Mouse (Mus musculus) olfactory bulb, adult 2 months (tissue): ENCODE results near the gene Clmp. TPM values are rescaled to one million over a fixed set of nuclear protein-coding genes. Genes with fewer than 3 reads are reported as not detected.
"Not testable (repeated sequence)": the region's sequence is repeated elsewhere in the genome, so short reads cannot be mapped to it uniquely, and the experiment has no call there.

ENCODE experiments used
- H3K27ac ChIP-seq: fragments of 200-500 bp; 2 replicates; pipeline ENCODE4 v1.5.1; 2012; ENCODE audit warnings: low read depth, low read length; ENCODE audit not compliant: insufficient read depth
- H3K4me1 ChIP-seq: fragments of 200-500 bp; 2 replicates; pipeline ENCODE4 v1.6.1; 2012; ENCODE audit warnings: low read length; ENCODE audit not compliant: control insufficient read depth, insufficient read depth
- H3K4me3 ChIP-seq: fragments of 200-500 bp; 2 replicates; pipeline ENCODE4 v1.5.1; 2012; ENCODE audit warnings: mild to moderate bottlenecking, low read depth, low read length, moderate library complexity; ENCODE audit not compliant: insufficient read depth
- CTCF ChIP-seq: fragments of 200-500 bp; IDR thresholded peaks from 2 replicates; pipeline ENCODE4 v1.5.1; 2012; ENCODE audit warnings: low read depth, mild to moderate bottlenecking, low read length, moderate library complexity; ENCODE audit not compliant: insufficient read depth
- POLR2A ChIP-seq: fragments of 200-500 bp; IDR thresholded peaks from 2 replicates; pipeline ENCODE4 v1.6.1; 2012; ENCODE audit warnings: mild to moderate bottlenecking, low read depth, low read length, moderate library complexity; ENCODE audit not compliant: insufficient read depth
- WGBS: fragments of 180-500 bp; shearing (Covaris S2); methylation state at CpG from one replicate; pipeline ENCODE4 v1.1.7; 2018; 5-methylcytosine and 5-hydroxymethylcytosine counted together
- polyA plus RNA-seq: library from polyadenylated mRNA; stranded (reverse); fragments of >200 nt; gene quantifications from 2 replicates; pipeline ENCODE4 v1.2.4, GENCODE M21; 2012; ENCODE audit warnings: low replicate concordance; ENCODE audit not compliant: missing spikeins, insufficient read depth, insufficient read length

The Clmp gene
- polyA plus RNA-seq, 1 experiment: not detected

- no peak for TF ChIP-seq POLR2A
- TF ChIP-seq CTCF: no peak
- peaks cover 17% of the 10 kb centered on the region for H3K4me1 ChIP-seq
- H3K4me3 ChIP-seq: no peak overlapping the region
- 58% methylated on average over 6 of the region's 6 CpGs for WGBS
- H3K27ac ChIP-seq: no peak overlapping the region; the same call in 1 of the 2 replicates
Observed at GRCm38 (mm10) chr9:40785452-40785851, 99.7 kb downstream of the Clmp start.

- H3K4me1 ChIP-seq: peaks cover 12% of the 10 kb centered on the region
- H3K4me3 ChIP-seq, H3K27ac ChIP-seq: not testable (repeated sequence)
- 98% methylated on average over 6 of the region's 6 CpGs for WGBS
Observed at GRCm38 (mm10) chr9:40786820-40787219, 101.1 kb downstream of the Clmp start.

- no peak overlapping the region for H3K4me3 ChIP-seq
- no peak overlapping the region for H3K27ac ChIP-seq
- TF ChIP-seq POLR2A (no peak), CTCF (no peak)
- 69% methylated on average over 6 of the region's 6 CpGs for WGBS
- H3K4me1 ChIP-seq: no peaks in the 10 kb centered on the region
Observed at GRCm38 (mm10) chr9:40791864-40792633, 106.3 kb downstream of the Clmp start.

GRCm38 (mm10) chr9:40793581-40793980, 107.8 kb downstream of the Clmp start:
- Histone ChIP-seq H3K4me3 (no peak overlapping the region), H3K4me1 (no peaks in the 10 kb centered on the region), H3K27ac (no peak overlapping the region)
- 96% methylated on average over 5 of the region's 5 CpGs for WGBS
- TF ChIP-seq CTCF: no peak
- no peak for TF ChIP-seq POLR2A

- Histone ChIP-seq H3K4me3 (no peak overlapping the region), H3K27ac (no peak overlapping the region), H3K4me1 (peaks cover 3% of the 10 kb centered on the region; the same call in 1 of the 2 replicates)
- TF ChIP-seq POLR2A (no peak), CTCF (no peak)
- 47% methylated on average over 5 of the region's 5 CpGs for WGBS
Observed at GRCm38 (mm10) chr9:40794251-40794650, 108.5 kb downstream of the Clmp start.

- Histone ChIP-seq H3K27ac (no peak overlapping the region), H3K4me1 (peaks cover 3% of the 10 kb centered on the region; the same call in 1 of the 2 replicates), H3K4me3 (no peak overlapping the region)
- 95% methylated on average over 5 of the region's 5 CpGs for WGBS
- no peak for TF ChIP-seq CTCF
- no peak for TF ChIP-seq POLR2A
Observed at GRCm38 (mm10) chr9:40794926-40795325, 109.2 kb downstream of the Clmp start.

GRCm38 (mm10) chr9:40795562-40795961, 109.8 kb downstream of the Clmp start:
- no peak overlapping the region for H3K27ac ChIP-seq
- H3K4me3 ChIP-seq: no peak overlapping the region
- 91% methylated on average over 2 of the region's 2 CpGs for WGBS
- TF ChIP-seq POLR2A: no peak
- TF ChIP-seq CTCF: no peak
- peaks cover 3% of the 10 kb centered on the region; the same call in 1 of the 2 replicates for H3K4me1 ChIP-seq

- no peak overlapping the region for H3K4me3 ChIP-seq
- H3K27ac ChIP-seq: no peak overlapping the region
- no peak for TF ChIP-seq POLR2A
- no peak for TF ChIP-seq CTCF
- peaks cover 3% of the 10 kb centered on the region; the same call in 1 of the 2 replicates for H3K4me1 ChIP-seq
- 87% methylated on average over 4 of the region's 4 CpGs for WGBS
Observed at GRCm38 (mm10) chr9:40796054-40796453, 110.3 kb downstream of the Clmp start.

- TF ChIP-seq CTCF: no peak
- TF ChIP-seq POLR2A: no peak
- Histone ChIP-seq H3K27ac (peak overlapping the region; percentile 72; the same call in 1 of the 2 replicates), H3K4me3 (no peak overlapping the region), H3K4me1 (peaks cover 3% of the 10 kb centered on the region; the same call in 1 of the 2 replicates)
- 88% methylated on average over 9 of the region's 9 CpGs for whole genome bisulfite sequencing
Observed at GRCm38 (mm10) chr9:40798247-40798960, 112.6 kb downstream of the Clmp start.
